Mouse (Mus musculus): ENCODE measurements at regions not wholly inside any gene's neighbourhood (a gene's known extent, or its start where the extent isn't known, plus 50 kb on each side); places are given as distances from the start of the nearest gene placed in this dataset.

- no peak for DNase-seq (ENCODE audit: low spot score in 2 of 2)
Observed at GRCm38 (mm10) chr9:30175376-30175775, 212.4 kb upstream of the Ntm start.

- DNase-seq (ENCODE audit: low spot score in 2 of 2), result no peak
Observed at GRCm38 (mm10) chr9:30183409-30183808, 220.5 kb upstream of the Ntm start.

GRCm38 (mm10) chr9:30184996-30185763, 222.2 kb upstream of the Ntm start:
- no peak for DNase-seq (ENCODE audit: low spot score in 2 of 2)

- no peak for DNase-seq (ENCODE audit: low spot score in 2 of 2)
Observed at GRCm38 (mm10) chr9:30186261-30186660, 223.3 kb upstream of the Ntm start.

- DNase-seq (ENCODE audit: low spot score in 2 of 2), result no peak
Observed at GRCm38 (mm10) chr9:30190078-30190477, 227.1 kb upstream of the Ntm start.

GRCm38 (mm10) chr9:30191119-30191518, 228.2 kb upstream of the Ntm start:
- no peak for DNase-seq (ENCODE audit: low spot score in 2 of 2)

GRCm38 (mm10) chr9:30191902-30192301, 229.0 kb upstream of the Ntm start:
- DNase-seq (ENCODE audit: low spot score in 2 of 2), result no peak

- DNase-seq (ENCODE audit: low spot score in 2 of 2), result no peak
Observed at GRCm38 (mm10) chr9:30194866-30195265, 231.9 kb upstream of the Ntm start.

- no peak for DNase-seq (ENCODE audit: low spot score in 2 of 2)
Observed at GRCm38 (mm10) chr9:30202411-30202810, 224.5 kb upstream of the Snx19 start.

GRCm38 (mm10) chr9:30207631-30208030, 219.3 kb upstream of the Snx19 start:
- no peak for DNase-seq (ENCODE audit: low spot score in 2 of 2)

- DNase-seq (ENCODE audit: low spot score in 2 of 2), result no peak
Observed at GRCm38 (mm10) chr9:30209806-30210205, 217.1 kb upstream of the Snx19 start.

GRCm38 (mm10) chr9:30212471-30213075, 214.3 kb upstream of the Snx19 start:
- no peak for DNase-seq (ENCODE audit: low spot score in 2 of 2)

GRCm38 (mm10) chr9:30234501-30235163, 192.3 kb upstream of the Snx19 start:
- no peak for DNase-seq (ENCODE audit: low spot score in 2 of 2)

GRCm38 (mm10) chr9:30235791-30236190, 191.1 kb upstream of the Snx19 start:
- no peak for DNase-seq (ENCODE audit: low spot score in 2 of 2)

- no peak for DNase-seq (ENCODE audit: low spot score in 2 of 2)
Observed at GRCm38 (mm10) chr9:30242107-30242506, 184.8 kb upstream of the Snx19 start.

GRCm38 (mm10) chr9:30264533-30265168, 162.3 kb upstream of the Snx19 start:
- DNase-seq (ENCODE audit: low spot score in 2 of 2), result peak in 1 of 2 experiments; percentile 8

GRCm38 (mm10) chr9:30271081-30271480, 155.8 kb upstream of the Snx19 start:
- no peak for DNase-seq (ENCODE audit: low spot score in 2 of 2)

- no peak for DNase-seq (ENCODE audit: low spot score in 2 of 2)
Observed at GRCm38 (mm10) chr9:30273836-30274235, 153.1 kb upstream of the Snx19 start.

GRCm38 (mm10) chr9:30278231-30278630, 148.7 kb upstream of the Snx19 start:
- DNase-seq (ENCODE audit: low spot score in 2 of 2), result no peak

- no peak for DNase-seq (ENCODE audit: low spot score in 2 of 2)
Observed at GRCm38 (mm10) chr9:30283080-30283770, 143.7 kb upstream of the Snx19 start.

GRCm38 (mm10) chr9:30283771-30284148, 143.1 kb upstream of the Snx19 start:
- DNase-seq (ENCODE audit: low spot score in 2 of 2), result no peak
